Mouse (Mus musculus): Measurements from ENCODE around the gene Gpc6. TPM values are rescaled to one million over a fixed set of nuclear protein-coding genes. Genes with fewer than 3 reads are reported as not detected.
"Not testable (repeated sequence)": the region's sequence is repeated elsewhere in the genome, so short reads cannot be mapped to it uniquely, and the experiment has no call there.

The Gpc6 gene
- total and polyA plus RNA-seq, 3 experiments = 4.6 to 10.3 (median 8.0) TPM

DNA sequence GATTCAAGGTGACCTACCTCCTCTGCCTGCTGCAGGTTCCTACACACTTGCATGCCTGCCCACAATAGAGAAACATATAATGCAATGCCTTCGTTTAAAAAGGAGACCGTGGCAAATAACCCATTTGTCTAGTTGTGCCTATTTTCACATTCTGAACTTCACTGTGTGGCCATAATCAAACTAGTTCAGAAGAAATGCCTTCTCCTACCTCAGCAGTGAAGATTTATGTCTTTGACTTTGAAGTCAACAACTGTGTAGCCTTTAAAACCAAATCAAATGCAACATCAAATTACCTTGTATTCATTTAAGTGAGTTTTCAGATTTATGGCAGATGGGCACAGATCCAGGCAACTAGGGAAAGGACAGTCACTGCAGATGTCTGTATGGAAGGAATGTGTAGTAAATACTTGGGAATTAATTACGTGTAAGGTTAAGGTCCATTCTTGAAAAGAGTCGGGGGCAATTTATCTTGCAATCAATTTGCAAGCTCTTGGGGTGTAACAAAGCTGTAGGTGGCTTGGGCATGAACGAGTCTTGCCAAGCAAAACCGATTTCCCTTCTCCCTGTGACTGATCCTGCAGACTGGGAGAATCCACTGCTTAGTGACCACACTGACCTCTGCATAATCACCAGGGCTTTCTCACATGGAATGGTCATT lies 494.6 kb downstream of the Gpc6 start:
- Histone ChIP-seq H3K4me1 (ENCODE audit: control insufficient read depth, insufficient read depth, low read length) (no peaks in the 10 kb centered on the region), H3K27me3 (ENCODE audit: control insufficient read depth, insufficient read depth, low read length) (no peaks in the 10 kb centered on the region), H3K27ac (no peak overlapping the region), H3K9ac (ENCODE audit: low read depth, low read length) (no peak overlapping the region), H3K79me2 (replicated peaks; ENCODE audit: control insufficient read depth, insufficient read depth, low read length) (no peaks in the 10 kb centered on the region), H3K36me3 (ENCODE audit: control insufficient read depth, insufficient read depth, low read length) (no peaks in the 10 kb centered on the region), H3K4me3 (no peak overlapping the region)
- no peak for DNase-seq
- WGBS = 75% methylated on average over 6 of the region's 6 CpGs
- intact Hi-C loops (cut with DNase I) = no loop called here
- TF ChIP-seq POLR2A (IDR thresholded peaks at IDR 0.05; ENCODE audit: insufficient read depth, low read depth, low read length) (no peak), EP300 (IDR thresholded peaks at IDR 0.05; ENCODE audit: insufficient read depth, low read depth, low read length) (no peak), CTCF (IDR thresholded peaks at IDR 0.05) (no peak)

GRCm38 (mm10) chr14:117421170-117421569 lies 496.1 kb downstream of the Gpc6 start:
- no peak for DNase-seq
- no peaks in the 10 kb centered on the region for H3K27me3 ChIP-seq (ENCODE audit: control insufficient read depth, insufficient read depth, low read length)
- H3K27ac ChIP-seq = no peak overlapping the region
- H3K4me1 ChIP-seq (ENCODE audit: control insufficient read depth, insufficient read depth, low read length) = no peaks in the 10 kb centered on the region
- TF ChIP-seq CTCF (IDR thresholded peaks at IDR 0.05) (no peak), POLR2A (IDR thresholded peaks at IDR 0.05; ENCODE audit: insufficient read depth, low read depth, low read length) (no peak), EP300 (IDR thresholded peaks at IDR 0.05; ENCODE audit: insufficient read depth, low read depth, low read length) (no peak)
- no peaks in the 10 kb centered on the region for H3K79me2 ChIP-seq (replicated peaks; ENCODE audit: control insufficient read depth, insufficient read depth, low read length)
- H3K4me3 ChIP-seq = no peak overlapping the region
- intact Hi-C loops (cut with DNase I) = no loop called here
- 42% methylated on average over 3 of the region's 3 CpGs for WGBS
- H3K36me3 ChIP-seq (ENCODE audit: control insufficient read depth, insufficient read depth, low read length) = no peaks in the 10 kb centered on the region
- H3K9ac ChIP-seq (ENCODE audit: low read depth, low read length) = no peak overlapping the region

DNA sequence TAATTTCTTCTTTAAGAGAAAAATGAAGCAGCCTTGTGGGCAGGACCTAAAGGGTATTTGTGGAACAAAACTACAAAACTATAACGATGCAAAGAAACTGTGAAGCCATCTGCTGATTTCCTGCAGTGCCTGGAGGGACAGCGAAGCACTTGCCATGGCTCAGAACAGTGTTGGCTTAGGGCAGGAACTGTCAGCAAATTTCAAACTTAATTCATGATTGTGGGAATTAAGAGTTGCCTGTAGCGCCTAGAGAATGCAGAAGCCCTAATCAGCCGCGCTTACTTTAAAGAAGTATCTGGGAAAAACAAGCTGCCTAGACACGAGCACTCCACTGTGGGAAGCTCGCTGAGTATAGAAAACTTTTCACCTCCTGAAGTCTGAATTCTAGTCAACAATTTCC lies 501.0 kb downstream of the Gpc6 start:
- no peak overlapping the region for H3K27ac ChIP-seq
- 35% methylated on average over 7 of the region's 7 CpGs for WGBS
- no peaks in the 10 kb centered on the region for H3K36me3 ChIP-seq (ENCODE audit: control insufficient read depth, insufficient read depth, low read length)
- H3K79me2 ChIP-seq (replicated peaks; ENCODE audit: control insufficient read depth, insufficient read depth, low read length) = no peaks in the 10 kb centered on the region
- intact Hi-C loops (cut with DNase I) = no loop called here
- H3K4me3 ChIP-seq = no peak overlapping the region
- no peak for DNase-seq
- no peaks in the 10 kb centered on the region for H3K4me1 ChIP-seq (ENCODE audit: control insufficient read depth, insufficient read depth, low read length)
- no peak for TF ChIP-seq CTCF (IDR thresholded peaks at IDR 0.05)
- no peak for TF ChIP-seq POLR2A (IDR thresholded peaks at IDR 0.05; ENCODE audit: insufficient read depth, low read depth, low read length)
- no peak for TF ChIP-seq EP300 (IDR thresholded peaks at IDR 0.05; ENCODE audit: insufficient read depth, low read depth, low read length)
- H3K27me3 ChIP-seq (ENCODE audit: control insufficient read depth, insufficient read depth, low read length) = no peaks in the 10 kb centered on the region
- no peak overlapping the region for H3K9ac ChIP-seq (ENCODE audit: low read depth, low read length)

GRCm38 (mm10) chr14:117427776-117428175 lies 502.7 kb downstream of the Gpc6 start:
- intact Hi-C loops (cut with DNase I) = no loop called here
- no peak overlapping the region for H3K27ac ChIP-seq
- 39% methylated on average over 3 of the region's 3 CpGs for WGBS
- H3K79me2 ChIP-seq (replicated peaks; ENCODE audit: control insufficient read depth, insufficient read depth, low read length) = no peaks in the 10 kb centered on the region
- H3K36me3 ChIP-seq (ENCODE audit: control insufficient read depth, insufficient read depth, low read length) = no peaks in the 10 kb centered on the region
- H3K4me1 ChIP-seq (ENCODE audit: control insufficient read depth, insufficient read depth, low read length) = no peaks in the 10 kb centered on the region
- no peak for TF ChIP-seq POLR2A (IDR thresholded peaks at IDR 0.05; ENCODE audit: insufficient read depth, low read depth, low read length)
- TF ChIP-seq EP300 (IDR thresholded peaks at IDR 0.05; ENCODE audit: insufficient read depth, low read depth, low read length) = no peak
- TF ChIP-seq CTCF (IDR thresholded peaks at IDR 0.05) = no peak
- H3K4me3 ChIP-seq = no peak overlapping the region
- H3K27me3 ChIP-seq (ENCODE audit: control insufficient read depth, insufficient read depth, low read length) = no peaks in the 10 kb centered on the region
- DNase-seq = no peak
- no peak overlapping the region for H3K9ac ChIP-seq (ENCODE audit: low read depth, low read length)

DNA sequence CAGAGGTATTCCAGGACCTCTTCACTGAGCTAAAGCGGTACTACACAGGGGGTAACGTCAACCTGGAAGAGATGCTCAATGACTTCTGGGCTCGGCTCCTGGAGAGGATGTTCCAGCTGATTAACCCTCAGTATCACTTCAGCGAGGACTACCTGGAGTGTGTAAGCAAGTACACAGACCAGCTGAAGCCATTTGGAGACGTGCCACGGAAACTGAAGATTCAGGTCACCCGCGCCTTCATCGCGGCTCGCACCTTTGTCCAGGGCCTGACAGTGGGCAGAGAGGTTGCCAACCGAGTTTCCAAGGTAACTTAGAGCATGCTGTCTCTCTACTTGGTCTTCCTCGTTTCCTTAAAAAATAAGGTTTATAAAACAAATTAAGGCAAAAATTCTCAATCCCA lies 510.6 kb downstream of the Gpc6 start:
- TF ChIP-seq POLR2A (IDR thresholded peaks at IDR 0.05; ENCODE audit: insufficient read depth, low read depth, low read length) = no peak
- TF ChIP-seq CTCF (IDR thresholded peaks at IDR 0.05) = no peak
- TF ChIP-seq EP300 (IDR thresholded peaks at IDR 0.05; ENCODE audit: insufficient read depth, low read depth, low read length) = no peak
- Histone ChIP-seq H3K27ac (no peak overlapping the region), H3K27me3 (ENCODE audit: control insufficient read depth, insufficient read depth, low read length) (no peaks in the 10 kb centered on the region), H3K9ac (ENCODE audit: low read depth, low read length) (no peak overlapping the region), H3K79me2 (replicated peaks; ENCODE audit: control insufficient read depth, insufficient read depth, low read length) (no peaks in the 10 kb centered on the region), H3K4me1 (ENCODE audit: control insufficient read depth, insufficient read depth, low read length) (no peaks in the 10 kb centered on the region), H3K36me3 (ENCODE audit: control insufficient read depth, insufficient read depth, low read length) (no peaks in the 10 kb centered on the region), H3K4me3 (no peak overlapping the region)
- 91% methylated on average over 13 of the region's 13 CpGs for WGBS
- intact Hi-C loops (cut with DNase I) = no loop called here
- DNase-seq = no peak

DNA sequence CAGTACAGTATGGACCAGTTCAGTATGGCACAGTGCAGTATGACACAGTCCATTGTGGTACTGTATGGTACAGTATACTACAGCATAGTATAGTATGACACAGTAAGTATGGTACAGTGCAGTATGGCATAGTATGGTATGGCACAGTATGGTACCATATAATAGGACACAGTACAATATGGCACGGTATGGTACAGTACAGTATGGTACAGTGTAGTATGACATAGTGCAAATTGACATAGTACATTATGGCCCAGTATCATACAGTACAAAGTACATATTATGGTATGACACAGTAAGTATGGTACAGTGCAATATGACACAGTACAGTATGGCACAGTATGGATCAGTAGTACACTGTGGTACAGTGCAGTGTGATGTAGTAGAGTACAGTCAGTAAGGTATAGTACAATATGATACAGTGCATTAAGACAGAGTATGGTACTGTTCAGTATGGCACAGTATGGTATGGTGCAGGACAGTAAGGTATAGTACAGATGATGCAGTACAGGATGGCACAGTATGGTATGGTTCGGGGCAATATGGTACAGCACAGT lies 521.6 kb downstream of the Gpc6 start:
- H3K79me2 ChIP-seq (replicated peaks; ENCODE audit: control insufficient read depth, insufficient read depth, low read length); H3K36me3 ChIP-seq (ENCODE audit: control insufficient read depth, insufficient read depth, low read length); H3K4me1 ChIP-seq (ENCODE audit: control insufficient read depth, insufficient read depth, low read length); H3K27me3 ChIP-seq (ENCODE audit: control insufficient read depth, insufficient read depth, low read length); H3K27ac ChIP-seq; H3K4me3 ChIP-seq; DNase-seq; intact Hi-C loops (cut with DNase I); H3K9ac ChIP-seq (ENCODE audit: low read depth, low read length): not testable (repeated sequence)
- WGBS = 93% methylated on average over 2 of the region's 2 CpGs
